Comparison of ENCODE assay signal across 7 mouse cellular contexts in genomic region chr5:111580870-111581771, GRCm38 (mm10).
DNase-seq lines count a peak whose midpoint lies in the region; ATAC-seq and TF ChIP-seq lines count a peak whose summit lies in the region.

No protein-coding gene starts in this region.

- no peaks in the 10 kb centered on the region for H3K27me3 ChIP-seq in forebrain, embryonic 14.5 days (replicated peaks; ENCODE audit: control insufficient read depth, insufficient read depth, low read length)
- no peaks in the 10 kb centered on the region for H3K27me3 ChIP-seq in midbrain, embryonic 15.5 days (replicated peaks)

- H3K4me1 ChIP-seq in forebrain, embryonic 14.5 days (ENCODE audit: control insufficient read depth, insufficient read depth, low read length) = peaks cover 55% of the 10 kb centered on the region
- peaks cover 65% of the 10 kb centered on the region for H3K4me1 ChIP-seq in midbrain, embryonic 15.5 days

- no peaks in the 10 kb centered on the region for H3K36me3 ChIP-seq in forebrain, embryonic 14.5 days (ENCODE audit: control insufficient read depth, insufficient read depth, low read length)
- H3K36me3 ChIP-seq in midbrain, embryonic 15.5 days (replicated peaks) = no peaks in the 10 kb centered on the region

- peak overlapping the region; percentile 19 for H3K4me3 ChIP-seq in forebrain, embryonic 14.5 days (ENCODE audit: low read depth, low read length)
- peak overlapping the region; percentile 52 for H3K4me3 ChIP-seq in layer of hippocampus, adult 2 months
- peak overlapping the region; percentile 35 for H3K4me3 ChIP-seq in midbrain, embryonic 15.5 days

- DNase-seq in ovary, postnatal 36 days (ENCODE audit: low spot score) = peak; percentile 23
- DNase-seq in ovary, postnatal 14 days (ENCODE audit: low spot score) = no peak
- DNase-seq in forebrain, embryonic 14.5 days (ENCODE audit: low spot score) = peak; percentile 94
- DNase-seq in layer of hippocampus, adult 2 months (ENCODE audit: low spot score in 2 of 2) = peak in 1 of 2 experiments; percentile 52
- no peak for DNase-seq in adipocyte (ENCODE audit: low spot score)

- peak overlapping the region; percentile 49 for H3K9ac ChIP-seq in forebrain, embryonic 14.5 days (ENCODE audit: low read length)
- H3K9ac ChIP-seq in midbrain, embryonic 15.5 days = peak overlapping the region; percentile 33; the same call in 1 of the 2 replicates

- H3K9me3 ChIP-seq in forebrain, embryonic 14.5 days (replicated peaks; ENCODE audit: control insufficient read depth, low read length) = no peaks in the 10 kb centered on the region
- no peaks in the 10 kb centered on the region for H3K9me3 ChIP-seq in midbrain, embryonic 15.5 days

- peak overlapping the region; percentile 59 for H3K4me2 ChIP-seq in forebrain, embryonic 14.5 days (ENCODE audit: low read length)
- peak overlapping the region; percentile 60 for H3K4me2 ChIP-seq in midbrain, embryonic 15.5 days

- TF ChIP-seq CTCF in layer of hippocampus, adult 2 months (conservative IDR thresholded peaks at IDR 0.05) = no peak

- peak overlapping the region; percentile 82 for H3K27ac ChIP-seq in forebrain, embryonic 14.5 days (ENCODE audit: low read depth, low read length)
- peak overlapping the region; percentile 90 for H3K27ac ChIP-seq in layer of hippocampus, adult 2 months
- H3K27ac ChIP-seq in midbrain, embryonic 15.5 days = peak overlapping the region; percentile 92

- ATAC-seq in forebrain, embryonic 14.5 days = peak; percentile 81
- peak; percentile 78 for ATAC-seq in midbrain, embryonic 15.5 days (replicated peaks)
- no peak for ATAC-seq in activated CD4-positive, CD25-positive, alpha-beta regulatory T cell, adult 4 months

- 1% methylated on average over 31 of the region's 31 CpGs for WGBS in forebrain, embryonic 14.5 days
- under 1% methylated on average over 31 of the region's 31 CpGs for WGBS in midbrain, embryonic 15.5 days

Comparison
In these comparisons a context has a peak if more than half of its experiments do, and no peak if none do; other contexts are left out.
1. DNase-seq: peak in ovary, postnatal 36 days (single experiment) and forebrain, embryonic 14.5 days (single experiment); none in ovary, postnatal 14 days (single experiment) and adipocyte (single experiment).
2. Peak in every context shown above with its lines, with median percentiles within 50 percentile points of each other: H3K27ac ChIP-seq and H3K4me3 ChIP-seq.